Mouse (Mus musculus) small intestine, adult 2 months (tissue): ENCODE measurements around the gene Pam. TPM values are rescaled to one million over a fixed set of nuclear protein-coding genes. Genes with fewer than 3 reads are reported as not detected.

Experiments
- H3K27ac ChIP-seq: fragments of 200-500 bp; 2 replicates; pipeline ENCODE4 v1.5.1; 2012; ENCODE audit warnings: low read depth, low read length, control low read depth, inconsistent platforms; ENCODE audit not compliant: insufficient read depth
- H3K27me3 ChIP-seq: fragments of 200-500 bp; 2 replicates; pipeline ENCODE4 v1.6.1; 2012; ENCODE audit warnings: mild to moderate bottlenecking, moderate library complexity, low read length, inconsistent platforms; ENCODE audit not compliant: control insufficient read depth, insufficient read depth
- H3K36me3 ChIP-seq: fragments of 200-500 bp; 2 replicates; pipeline ENCODE4 v1.6.1; 2012; ENCODE audit warnings: mild to moderate bottlenecking, low read length, control low read depth, inconsistent platforms; ENCODE audit not compliant: control insufficient read depth, insufficient read depth
- H3K4me1 ChIP-seq: fragments of 200-500 bp; 2 replicates; pipeline ENCODE4 v1.6.1; 2012; ENCODE audit warnings: low read length, inconsistent platforms, mixed read lengths; ENCODE audit not compliant: control insufficient read depth, insufficient read depth, insufficient read length
- H3K4me3 ChIP-seq: fragments of 200-500 bp; 2 replicates; pipeline ENCODE4 v1.5.1; 2012; ENCODE audit warnings: low read depth, mild to moderate bottlenecking, control low read depth, inconsistent platforms, low read length, moderate library complexity
- CTCF ChIP-seq: fragments of 200-500 bp; IDR thresholded peaks from 2 replicates; pipeline ENCODE4 v1.5.1; 2012; ENCODE audit warnings: low read depth, mild to moderate bottlenecking, control low read depth, inconsistent platforms, low read length, moderate library complexity, mixed read lengths; ENCODE audit not compliant: insufficient replicate concordance, insufficient read length; ENCODE audit errors: extremely low read depth
- POLR2A ChIP-seq: fragments of 200-500 bp; IDR thresholded peaks from 2 replicates; pipeline ENCODE4 v1.6.1; 2012; ENCODE audit warnings: low read depth, mild to moderate bottlenecking, control low read depth, inconsistent platforms, low read length, moderate library complexity
- WGBS: fragments of 180-500 bp; shearing (Covaris S2); methylation state at CpG from one replicate; pipeline ENCODE4 v1.1.7; 2018; 5-methylcytosine and 5-hydroxymethylcytosine counted together
- polyA plus RNA-seq: library from polyadenylated mRNA; depleted of rRNA; stranded (reverse); fragments of >200 nt; gene quantifications from 2 replicates; pipeline ENCODE4 v1.2.3, GENCODE M21; 2012

Pam gene
- polyA plus RNA-seq, 1 experiment, result 99.5 TPM

- TF ChIP-seq CTCF (no peak), POLR2A (no peak)
- H3K27ac ChIP-seq, result no peak overlapping the region
- WGBS, result 84% methylated on average over 4 of the region's 4 CpGs
- no peaks in the 10 kb centered on the region for H3K27me3 ChIP-seq
- H3K36me3 ChIP-seq, result no peaks in the 10 kb centered on the region
- no peak overlapping the region for H3K4me3 ChIP-seq
- no peaks in the 10 kb centered on the region for H3K4me1 ChIP-seq
Measured at GRCm38 (mm10) chr1:97943908-97944608, 151.4 kb downstream of the Pam start.

DNA sequence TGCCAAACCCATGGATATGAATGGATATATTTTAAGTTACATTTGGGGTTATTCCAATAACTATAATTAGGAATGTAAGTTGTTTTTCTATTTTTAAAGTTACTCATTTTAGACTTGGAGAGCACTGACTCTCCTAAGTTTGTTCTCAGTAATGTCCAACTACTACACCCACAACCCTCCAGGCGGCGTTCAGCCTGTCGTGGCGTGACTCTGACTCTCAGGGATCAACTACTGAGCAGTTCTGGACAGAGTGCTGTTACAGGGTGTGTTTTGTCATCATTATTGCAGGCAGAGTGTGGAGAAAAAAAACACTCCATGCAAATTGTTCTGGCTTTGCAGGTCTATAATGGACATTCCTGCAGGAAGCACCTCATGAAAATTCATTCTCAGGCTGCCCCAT is 152.0 kb downstream of the Pam start:
- Histone ChIP-seq H3K27me3 (no peaks in the 10 kb centered on the region), H3K27ac (no peak overlapping the region), H3K4me1 (no peaks in the 10 kb centered on the region), H3K4me3 (no peak overlapping the region), H3K36me3 (no peaks in the 10 kb centered on the region)
- TF ChIP-seq CTCF, result no peak
- no peak for TF ChIP-seq POLR2A
- WGBS, result 83% methylated on average over 4 of the region's 4 CpGs

GRCm38 (mm10) chr1:97942966-97943365 is 152.5 kb downstream of the Pam start:
- H3K27me3 ChIP-seq, result no peaks in the 10 kb centered on the region
- TF ChIP-seq CTCF, result no peak
- no peak for TF ChIP-seq POLR2A
- WGBS, result 24% methylated on average over 2 of the region's 2 CpGs

GRCm38 (mm10) chr1:97938586-97938985 is 156.9 kb downstream of the Pam start:
- no peak overlapping the region for H3K27ac ChIP-seq
- H3K4me3 ChIP-seq, result no peak overlapping the region
- H3K27me3 ChIP-seq, result no peaks in the 10 kb centered on the region
- WGBS, result 92% methylated on average over 3 of the region's 3 CpGs
- no peaks in the 10 kb centered on the region for H3K36me3 ChIP-seq
- TF ChIP-seq CTCF (no peak), POLR2A (no peak)
- H3K4me1 ChIP-seq, result no peaks in the 10 kb centered on the region

More at GRCm38 (mm10) chr1:97942966-97943365, 152.5 kb downstream of the Pam start:
- Histone ChIP-seq H3K4me3 (no peak overlapping the region), H3K4me1 (no peaks in the 10 kb centered on the region), H3K36me3 (no peaks in the 10 kb centered on the region), H3K27ac (no peak overlapping the region)

GRCm38 (mm10) chr1:97938053-97938452 is 157.4 kb downstream of the Pam start:
- no peak overlapping the region for H3K27ac ChIP-seq
- H3K4me3 ChIP-seq, result no peak overlapping the region
- no peaks in the 10 kb centered on the region for H3K4me1 ChIP-seq
- whole genome bisulfite sequencing, result 32% methylated on average over 3 of the region's 3 CpGs
- TF ChIP-seq CTCF, result no peak
- no peak for TF ChIP-seq POLR2A
- H3K36me3 ChIP-seq, result no peaks in the 10 kb centered on the region
- H3K27me3 ChIP-seq, result no peaks in the 10 kb centered on the region

DNA sequence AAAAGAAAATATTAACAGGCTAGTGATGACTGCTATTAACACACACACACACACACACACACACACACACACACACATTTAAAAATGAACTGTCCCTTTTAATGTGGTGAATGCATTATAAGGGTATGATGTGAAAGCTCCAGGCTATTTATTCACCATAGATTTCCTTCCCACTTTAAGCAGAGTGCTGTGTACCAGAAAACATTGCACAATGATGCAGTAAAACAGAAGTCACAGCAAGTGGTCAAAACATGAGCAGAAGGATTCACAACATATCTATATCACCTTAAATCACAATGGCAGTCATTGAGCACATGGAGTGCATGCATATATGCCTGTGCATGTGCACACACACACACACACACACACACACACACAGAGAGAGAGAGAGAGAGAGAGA is 160.5 kb downstream of the Pam start:
- H3K27ac ChIP-seq, result no peak overlapping the region
- TF ChIP-seq POLR2A (no peak), CTCF (no peak)
- H3K4me1 ChIP-seq, result no peaks in the 10 kb centered on the region
- no peaks in the 10 kb centered on the region for H3K27me3 ChIP-seq
- H3K36me3 ChIP-seq, result no peaks in the 10 kb centered on the region
- no peak overlapping the region for H3K4me3 ChIP-seq

- no peaks in the 10 kb centered on the region for H3K27me3 ChIP-seq
- TF ChIP-seq POLR2A, result no peak
- no peak for TF ChIP-seq CTCF
- no peak overlapping the region for H3K27ac ChIP-seq
- no peak overlapping the region for H3K4me3 ChIP-seq
- WGBS, result 88% methylated on average over 4 of the region's 4 CpGs
- H3K36me3 ChIP-seq, result no peaks in the 10 kb centered on the region
- no peaks in the 10 kb centered on the region for H3K4me1 ChIP-seq
Measured at GRCm38 (mm10) chr1:97931220-97931619, 164.2 kb downstream of the Pam start.

- no peak overlapping the region for H3K27ac ChIP-seq
- H3K4me1 ChIP-seq, result no peaks in the 10 kb centered on the region
- H3K4me3 ChIP-seq, result no peak overlapping the region
- H3K27me3 ChIP-seq, result no peaks in the 10 kb centered on the region
- H3K36me3 ChIP-seq, result no peaks in the 10 kb centered on the region
- TF ChIP-seq POLR2A (no peak), CTCF (no peak)
- 81% methylated on average over 4 of the region's 4 CpGs for WGBS
Measured at GRCm38 (mm10) chr1:97929415-97930028, 165.9 kb downstream of the Pam start.
